Mouse (Mus musculus) stomach, postnatal 0 days (tissue): ENCODE results near the gene Ccdc169.

Experiments
- CTCF ChIP-seq: IDR thresholded peaks from 2 replicates; pipeline ENCODE4 v1.5.1; 2016; ENCODE audit warnings: antibody characterized with exemption, low read depth, mild to moderate bottlenecking, moderate library complexity
- EP300 ChIP-seq: optimal IDR thresholded peaks from 2 replicates; pipeline ENCODE3; 2016; ENCODE audit warnings: antibody characterized with exemption

DNA sequence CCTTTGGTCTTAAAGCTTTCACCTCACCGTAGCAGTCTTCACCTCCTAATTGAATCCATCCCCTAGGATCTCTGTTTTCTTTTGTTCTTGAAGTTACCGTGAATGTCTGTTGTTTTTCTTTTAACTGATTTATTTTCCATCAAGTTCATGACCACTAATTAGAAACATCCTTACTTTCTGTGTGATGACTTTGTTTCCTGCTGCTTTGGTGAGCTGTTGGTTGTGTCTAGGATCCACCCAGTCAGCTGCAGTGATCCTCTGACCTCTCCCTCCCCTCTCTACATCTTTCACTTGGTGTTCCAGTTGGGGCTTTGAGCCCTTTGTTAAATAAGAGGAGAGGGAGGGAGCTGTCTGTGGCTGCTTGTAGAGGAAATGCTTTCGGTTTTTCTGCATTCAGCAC, 11.0 kb downstream of the Ccdc169 start:
- TF ChIP-seq CTCF (no peak), EP300 (no peak)
